Mouse (Mus musculus) liver, embryonic 12.5 days (tissue): ENCODE measurements at regions not wholly inside any gene's neighbourhood (a gene's known extent, or its start where the extent isn't known, plus 50 kb on each side); places are given as distances from the start of the nearest gene placed in this dataset.

ENCODE experiments used
- ATAC-seq: fragments of 200-750 bp; cut with Nextera tagmentation; 2 replicates; pipeline ENCODE4 v1.8.0; 2017; ENCODE audit warnings: moderate number of reproducible peaks, mild to moderate bottlenecking, moderate library complexity
- H3K27ac ChIP-seq: fragments of 300-500 bp; sonication (generic); 2 replicates; pipeline ENCODE4 v1.5.1; 2016; ENCODE audit warnings: mild to moderate bottlenecking
- H3K27me3 ChIP-seq: fragments of 300-500 bp; sonication (generic); replicated peaks from 2 replicates; pipeline ENCODE4 v1.6.1; 2016; ENCODE audit warnings: mild to moderate bottlenecking, moderate library complexity
- H3K36me3 ChIP-seq: fragments of 300-500 bp; sonication (generic); 2 replicates; pipeline ENCODE4 v1.6.1; 2016; ENCODE audit warnings: mild to moderate bottlenecking, moderate library complexity
- H3K4me1 ChIP-seq: fragments of 300-500 bp; sonication (generic); 2 replicates; pipeline ENCODE4 v1.6.1; 2016
- H3K4me2 ChIP-seq: fragments of 300-500 bp; sonication (generic); 2 replicates; pipeline ENCODE4 v1.6.1; 2016; ENCODE audit warnings: mild to moderate bottlenecking, moderate library complexity
- H3K4me3 ChIP-seq: fragments of 300-500 bp; sonication (generic); 2 replicates; pipeline ENCODE4 v1.5.1; 2016; ENCODE audit warnings: mild to moderate bottlenecking, moderate library complexity
- H3K9ac ChIP-seq: fragments of 300-500 bp; sonication (generic); 2 replicates; pipeline ENCODE4 v1.6.1; 2016; ENCODE audit warnings: mild to moderate bottlenecking, moderate library complexity
- H3K9me3 ChIP-seq: fragments of 300-500 bp; sonication (generic); replicated peaks from 2 replicates; pipeline ENCODE4 v1.6.1; 2016; ENCODE audit warnings: mild to moderate bottlenecking, moderate library complexity
- WGBS: fragments of 180-500 bp; shearing (Covaris S2); methylation state at CpG from one replicate; pipeline ENCODE4 v1.1.7; 2016; ENCODE audit not compliant: insufficient replicate concordance; 5-methylcytosine and 5-hydroxymethylcytosine counted together

DNA sequence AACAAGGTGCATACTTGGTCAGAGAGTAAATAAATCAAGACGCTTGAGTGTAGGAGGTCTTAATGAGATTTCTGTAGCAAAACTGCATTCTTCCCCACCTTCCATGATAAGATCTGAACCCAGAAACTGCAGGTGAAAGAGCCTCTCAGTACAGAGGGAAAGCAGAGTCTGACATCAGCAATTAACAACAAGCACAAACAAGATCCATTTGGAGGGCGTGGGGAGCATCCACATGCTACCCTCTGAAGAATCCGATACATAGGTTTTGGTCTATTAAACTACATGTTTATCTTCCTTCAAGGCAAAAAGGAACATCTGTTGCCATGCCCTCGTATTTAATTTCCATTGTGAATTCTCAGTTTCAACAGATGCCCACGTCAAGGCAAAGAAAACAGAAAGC is 124.2 kb downstream of the S1pr1 start:
- no peak overlapping the region for H3K4me2 ChIP-seq
- WGBS = 63% methylated on average over 5 of the region's 5 CpGs
- H3K4me3 ChIP-seq = no peak overlapping the region
- no peaks in the 10 kb centered on the region for H3K4me1 ChIP-seq
- no peaks in the 10 kb centered on the region for H3K27me3 ChIP-seq
- H3K9ac ChIP-seq = no peak overlapping the region
- no peak overlapping the region for H3K27ac ChIP-seq
- no peaks in the 10 kb centered on the region for H3K36me3 ChIP-seq
- no peaks in the 10 kb centered on the region for H3K9me3 ChIP-seq
- no peak for ATAC-seq

DNA sequence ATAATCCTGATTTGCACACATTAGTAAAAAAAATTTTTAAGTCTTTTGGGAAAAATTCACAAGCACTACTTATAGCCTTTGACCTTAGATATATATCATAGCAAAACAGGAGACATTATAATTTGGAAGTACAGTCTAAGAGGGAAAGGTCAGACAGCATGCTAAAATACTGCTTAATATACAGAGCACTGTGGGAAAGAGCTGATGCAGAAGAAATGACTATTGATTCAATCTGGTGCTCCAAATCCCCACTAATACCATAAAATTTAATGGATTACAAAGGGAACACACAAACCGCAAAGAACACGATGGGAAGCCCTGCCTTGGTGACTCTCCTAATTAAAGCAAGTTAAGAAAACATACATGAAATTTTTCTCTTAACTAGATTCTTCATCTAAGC is 126.3 kb downstream of the S1pr1 start:
- H3K4me2 ChIP-seq = no peak overlapping the region
- no peaks in the 10 kb centered on the region for H3K36me3 ChIP-seq
- no peak for ATAC-seq
- no peaks in the 10 kb centered on the region for H3K27me3 ChIP-seq
- no peak overlapping the region for H3K9ac ChIP-seq
- no peaks in the 10 kb centered on the region for H3K9me3 ChIP-seq
- H3K4me3 ChIP-seq = no peak overlapping the region
- no peak overlapping the region for H3K27ac ChIP-seq
- WGBS = 68% methylated on average over 2 of the region's 2 CpGs
- no peaks in the 10 kb centered on the region for H3K4me1 ChIP-seq

DNA sequence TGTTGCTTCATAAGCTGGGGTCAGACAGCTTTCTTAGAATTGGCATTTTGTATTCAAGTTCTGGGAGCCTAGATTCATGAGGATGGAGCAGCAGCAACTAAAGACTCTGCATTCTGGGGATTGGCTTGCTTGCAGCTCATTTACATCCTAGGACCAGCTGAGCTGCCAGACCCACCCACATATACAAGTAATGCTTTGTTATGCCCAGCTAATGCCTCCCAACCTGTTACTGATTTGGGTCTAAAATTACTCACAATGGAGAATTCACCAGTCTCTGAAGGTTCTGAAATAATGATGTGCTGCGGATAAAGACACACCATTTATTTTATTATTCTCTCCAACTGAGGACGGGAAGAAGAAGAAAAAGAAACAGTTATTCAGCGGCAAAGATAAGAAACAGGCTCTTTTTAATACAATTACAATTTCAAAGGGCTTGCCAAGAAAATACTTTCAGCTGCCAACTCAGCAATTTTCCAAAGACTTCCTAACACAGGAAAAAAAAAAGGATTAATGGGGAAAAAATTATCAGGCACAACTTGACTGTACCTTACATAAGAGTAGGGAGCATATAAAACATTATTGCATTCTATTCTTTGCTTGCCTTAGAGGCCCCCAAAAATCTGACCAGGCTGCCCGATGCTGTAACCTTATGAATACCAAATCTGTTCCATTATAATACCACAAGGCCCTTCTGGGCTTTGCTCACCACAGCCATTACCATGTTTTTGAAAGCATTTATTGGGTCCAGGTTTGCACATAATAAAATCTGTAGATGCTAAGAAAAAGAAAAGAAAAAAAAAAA is 134.5 kb downstream of the S1pr1 start:
- Histone ChIP-seq H3K9me3 (no peaks in the 10 kb centered on the region), H3K27me3 (no peaks in the 10 kb centered on the region), H3K36me3 (no peaks in the 10 kb centered on the region), H3K27ac (no peak overlapping the region), H3K9ac (no peak overlapping the region), H3K4me3 (no peak overlapping the region), H3K4me2 (no peak overlapping the region), H3K4me1 (no peaks in the 10 kb centered on the region)
- 65% methylated on average over 4 of the region's 4 CpGs for WGBS
- no peak for ATAC-seq

DNA sequence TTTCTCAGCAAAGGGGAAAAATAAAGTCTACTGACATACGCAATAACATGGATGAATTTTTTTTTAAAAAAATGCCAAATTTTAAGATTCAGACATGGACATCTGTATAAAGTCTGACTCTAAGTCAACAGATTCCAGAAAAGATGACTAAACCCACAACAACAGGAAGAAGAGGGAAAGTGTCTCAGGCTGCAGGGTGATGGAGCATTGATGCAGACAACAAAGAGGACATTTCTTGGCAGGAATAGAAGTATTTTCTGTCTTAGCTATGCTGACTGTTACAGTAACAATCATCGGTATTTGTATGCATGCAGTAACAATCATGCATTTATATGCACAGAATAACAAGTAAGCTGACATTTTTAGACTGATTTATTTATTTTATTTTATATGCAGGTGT is 139.5 kb downstream of the S1pr1 start:
- H3K4me3 ChIP-seq = no peak overlapping the region

DNA sequence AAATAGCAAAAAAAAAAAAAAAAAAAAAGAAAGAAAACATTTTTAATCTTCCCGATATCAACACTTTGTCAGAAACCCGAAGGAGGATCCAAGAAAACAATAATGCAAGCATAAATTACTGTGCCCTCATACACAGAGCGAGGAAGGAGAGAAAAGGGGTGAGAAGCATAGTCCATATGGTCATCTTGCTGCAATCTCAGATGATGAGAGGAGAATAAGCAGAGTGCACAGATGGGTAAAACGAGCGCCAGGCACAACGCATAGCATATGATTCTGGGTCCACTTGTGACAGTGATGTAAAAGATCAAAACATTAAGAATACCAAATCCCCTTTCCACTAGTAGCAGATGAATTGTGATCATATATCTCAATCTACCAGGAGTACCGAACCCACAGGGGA is 152.1 kb downstream of the S1pr1 start:
- Histone ChIP-seq H3K36me3 (no peaks in the 10 kb centered on the region), H3K27ac (no peak overlapping the region), H3K9me3 (no peaks in the 10 kb centered on the region), H3K27me3 (no peaks in the 10 kb centered on the region), H3K4me1 (no peaks in the 10 kb centered on the region), H3K4me3 (no peak overlapping the region), H3K9ac (no peak overlapping the region), H3K4me2 (no peak overlapping the region)
- WGBS = 60% methylated on average over 7 of the region's 7 CpGs
- no peak for ATAC-seq

More for the DNA sequence above, 139.5 kb downstream of the S1pr1 start:
- Histone ChIP-seq H3K36me3 (no peaks in the 10 kb centered on the region), H3K9me3 (no peaks in the 10 kb centered on the region), H3K4me2 (no peak overlapping the region), H3K9ac (no peak overlapping the region), H3K27ac (no peak overlapping the region), H3K4me1 (no peaks in the 10 kb centered on the region), H3K27me3 (no peaks in the 10 kb centered on the region)
- 85% methylated on average over 2 of the region's 2 CpGs for WGBS
- no peak for ATAC-seq

DNA sequence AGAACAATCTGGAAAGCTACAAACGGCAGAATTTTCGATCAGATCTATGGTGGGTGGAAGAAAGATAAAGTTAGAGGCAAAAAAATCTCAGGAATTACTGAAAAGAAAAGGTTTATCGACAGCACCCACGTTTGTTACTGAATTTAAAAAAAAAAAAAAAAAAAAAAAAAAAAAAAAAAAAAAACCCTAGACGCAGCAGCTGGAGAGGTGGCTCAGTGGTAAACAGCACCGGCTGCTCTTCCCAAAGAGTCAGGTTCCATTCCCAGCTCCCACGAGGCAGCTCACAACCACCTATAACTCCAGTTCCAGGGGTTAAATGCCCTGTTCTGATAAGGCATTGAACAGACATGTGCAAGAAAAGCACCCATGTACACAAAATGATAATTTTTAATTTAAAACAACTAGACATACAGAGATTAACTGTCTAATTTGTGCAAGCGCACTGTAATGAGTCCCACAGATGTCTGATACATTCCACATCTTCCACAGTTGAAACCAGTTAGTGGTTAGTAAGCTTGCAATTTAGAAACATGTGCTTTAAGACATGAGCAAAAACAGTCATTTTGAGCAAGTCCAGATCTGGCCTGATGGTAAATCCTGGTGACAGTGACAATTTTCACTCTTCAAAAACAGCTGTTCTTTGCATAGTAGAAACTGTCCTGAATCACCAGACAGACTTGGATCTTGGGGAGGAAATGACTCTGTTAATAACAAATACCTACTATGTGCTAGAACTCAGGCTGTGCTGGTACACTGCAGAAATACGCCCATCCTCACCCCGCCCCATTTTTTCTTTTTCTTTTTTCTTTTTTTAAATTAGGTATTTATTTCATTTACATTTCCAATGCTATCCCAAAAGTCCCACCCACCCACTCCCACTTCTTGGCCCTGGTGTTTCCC is 159.8 kb downstream of the S1pr1 start:
- H3K4me3 ChIP-seq = no peak overlapping the region
- H3K9me3 ChIP-seq = no peaks in the 10 kb centered on the region
- H3K4me1 ChIP-seq = no peaks in the 10 kb centered on the region
- ATAC-seq = no peak
- no peak overlapping the region for H3K4me2 ChIP-seq
- no peak overlapping the region for H3K27ac ChIP-seq
- WGBS = 71% methylated on average over 10 of the region's 10 CpGs
- no peaks in the 10 kb centered on the region for H3K36me3 ChIP-seq
- no peaks in the 10 kb centered on the region for H3K27me3 ChIP-seq
- H3K9ac ChIP-seq = no peak overlapping the region

DNA sequence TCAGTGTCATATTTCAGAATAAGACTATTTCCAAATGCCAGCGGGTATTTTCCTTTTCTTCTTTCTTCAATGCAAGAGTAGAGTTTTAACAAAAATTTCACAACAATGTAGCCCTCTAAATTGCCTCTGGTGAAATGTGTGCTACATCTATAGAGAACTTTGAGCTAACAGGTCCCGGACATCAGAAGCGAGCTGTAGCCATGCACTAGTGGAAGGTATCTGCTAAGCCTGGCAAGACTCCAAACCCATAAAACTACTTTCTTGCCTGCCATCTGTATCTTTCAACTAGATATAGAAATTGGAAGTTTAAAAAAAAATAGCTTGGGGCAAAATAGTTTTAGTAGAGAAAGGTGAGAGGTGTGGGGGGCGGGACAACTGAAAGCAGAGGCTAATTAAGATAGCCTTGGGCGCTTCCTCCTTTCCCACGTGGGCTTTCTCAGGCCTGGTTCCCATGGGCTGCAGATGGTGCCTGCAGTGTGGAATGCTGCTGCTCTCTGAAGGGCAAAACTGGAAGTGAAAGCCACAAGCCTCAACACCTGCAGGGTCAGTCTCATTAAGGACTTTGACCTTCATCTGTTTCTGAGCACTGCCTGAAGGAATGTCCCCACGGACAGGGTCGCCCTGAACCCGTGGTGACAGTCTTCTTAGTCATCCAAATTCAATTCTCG is 160.9 kb downstream of the S1pr1 start:
- no peaks in the 10 kb centered on the region for H3K9me3 ChIP-seq
- no peaks in the 10 kb centered on the region for H3K4me1 ChIP-seq
- WGBS = 65% methylated on average over 10 of the region's 10 CpGs
- no peak overlapping the region for H3K4me2 ChIP-seq
- no peak for ATAC-seq
- no peaks in the 10 kb centered on the region for H3K27me3 ChIP-seq
- no peak overlapping the region for H3K4me3 ChIP-seq
- no peaks in the 10 kb centered on the region for H3K36me3 ChIP-seq
- no peak overlapping the region for H3K27ac ChIP-seq
- H3K9ac ChIP-seq = no peak overlapping the region

DNA sequence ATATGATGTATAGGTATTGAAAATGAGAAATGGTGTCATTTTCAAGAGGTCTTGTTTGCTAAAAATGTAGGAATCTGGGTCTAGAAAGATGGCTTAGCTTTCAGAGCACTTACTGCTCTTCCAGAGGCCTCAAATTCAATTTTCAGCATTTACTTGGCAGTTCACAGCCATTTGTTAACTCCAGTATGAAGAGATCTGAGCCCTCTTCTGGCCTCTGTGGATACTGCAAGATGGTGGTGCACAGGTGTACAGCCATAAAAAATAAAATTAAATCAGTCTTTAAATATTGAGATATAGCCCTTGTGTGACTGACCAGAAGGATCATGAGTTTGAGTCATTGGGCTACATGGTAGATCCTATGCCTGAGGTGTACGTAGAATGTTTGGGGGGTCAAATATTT is 173.1 kb downstream of the S1pr1 start:
- Histone ChIP-seq H3K36me3 (no peaks in the 10 kb centered on the region), H3K4me1 (no peaks in the 10 kb centered on the region), H3K4me3 (no peak overlapping the region), H3K9ac (no peak overlapping the region), H3K27me3 (no peaks in the 10 kb centered on the region), H3K4me2 (no peak overlapping the region), H3K9me3 (no peaks in the 10 kb centered on the region), H3K27ac (no peak overlapping the region)
- WGBS = 83% methylated on average over 1 of the region's 1 CpGs
- no peak for ATAC-seq

DNA sequence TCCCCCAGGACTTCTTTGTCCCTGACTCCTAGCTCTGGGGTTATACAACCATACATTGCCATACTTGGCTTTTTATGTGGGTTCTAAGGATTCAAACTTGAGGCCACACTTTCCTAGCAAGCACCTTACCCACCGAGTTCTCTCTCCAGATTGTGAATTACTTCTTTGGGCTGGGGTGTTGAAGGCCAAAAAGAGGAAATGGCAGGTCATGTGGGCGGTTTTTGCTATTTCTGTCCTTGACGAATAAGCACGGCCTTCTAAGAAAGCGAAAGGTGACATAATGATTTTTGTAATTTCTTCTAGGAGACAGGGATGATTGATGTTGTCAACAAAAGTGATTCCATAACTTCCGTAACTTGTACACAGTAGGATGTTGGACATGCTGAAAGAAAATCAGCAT is 176.5 kb downstream of the S1pr1 start:
- Histone ChIP-seq H3K9ac (no peak overlapping the region), H3K4me2 (no peak overlapping the region), H3K27me3 (no peaks in the 10 kb centered on the region), H3K4me3 (no peak overlapping the region), H3K4me1 (no peaks in the 10 kb centered on the region), H3K9me3 (no peaks in the 10 kb centered on the region), H3K27ac (no peak overlapping the region), H3K36me3 (no peaks in the 10 kb centered on the region)
- no peak for ATAC-seq
- WGBS = 42% methylated on average over 6 of the region's 6 CpGs

DNA sequence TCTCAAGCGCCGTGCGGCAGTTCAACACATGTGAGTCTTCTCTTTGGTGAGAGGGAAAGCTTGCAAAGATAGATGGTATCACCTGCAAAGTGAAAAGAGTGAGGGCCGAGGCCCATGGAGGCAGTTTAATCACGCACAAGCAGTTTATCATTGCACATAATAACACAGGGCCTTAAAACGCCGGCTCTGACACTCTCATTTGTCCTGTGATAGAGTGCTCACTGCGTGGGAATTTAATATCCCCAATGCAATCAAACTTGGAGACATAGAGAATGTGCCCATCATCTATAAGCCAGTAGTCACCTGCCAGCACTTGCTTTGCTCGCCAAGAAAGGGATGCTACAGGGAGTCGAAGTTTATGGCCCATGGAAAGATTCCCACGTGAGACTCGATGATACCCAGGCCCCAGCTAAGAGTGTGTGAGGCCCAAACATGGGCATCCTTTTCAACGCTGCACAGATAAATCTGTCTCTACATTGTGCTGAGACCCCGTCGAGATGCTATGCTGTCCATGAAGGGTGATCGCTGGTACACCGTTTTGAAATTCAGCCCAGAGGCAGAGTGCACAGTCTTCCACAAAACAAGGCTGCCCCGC is 182.6 kb downstream of the S1pr1 start:
- ATAC-seq = no peak
- H3K36me3 ChIP-seq = no peaks in the 10 kb centered on the region
- H3K9ac ChIP-seq = no peak overlapping the region
- no peaks in the 10 kb centered on the region for H3K9me3 ChIP-seq
- no peak overlapping the region for H3K4me2 ChIP-seq
- 77% methylated on average over 18 of the region's 18 CpGs for WGBS
- no peak overlapping the region for H3K4me3 ChIP-seq
- no peaks in the 10 kb centered on the region for H3K4me1 ChIP-seq
- H3K27ac ChIP-seq = no peak overlapping the region
- no peaks in the 10 kb centered on the region for H3K27me3 ChIP-seq

DNA sequence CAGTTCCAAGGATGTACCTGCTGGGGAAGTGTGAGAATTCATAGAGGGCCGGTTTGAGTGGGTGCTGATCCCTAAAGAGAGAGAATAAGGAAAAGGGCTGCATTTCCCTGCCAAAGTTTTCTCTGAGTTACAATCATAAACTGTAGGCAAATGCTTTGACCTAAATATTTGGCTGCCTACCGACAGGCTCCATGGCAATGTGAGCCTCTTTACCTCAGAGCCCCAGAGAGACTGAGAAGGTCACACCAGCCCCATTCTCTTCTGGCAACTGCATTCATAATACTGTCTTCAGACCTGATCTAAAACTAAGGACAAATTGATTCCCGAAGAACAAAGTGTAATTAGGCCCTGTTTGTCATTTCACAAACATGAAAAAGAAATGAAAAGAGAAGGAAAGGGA is 184.4 kb downstream of the S1pr1 start:
- no peak overlapping the region for H3K9ac ChIP-seq
- ATAC-seq = no peak
- H3K4me3 ChIP-seq = no peak overlapping the region
- H3K9me3 ChIP-seq = no peaks in the 10 kb centered on the region
- no peak overlapping the region for H3K27ac ChIP-seq
- no peaks in the 10 kb centered on the region for H3K4me1 ChIP-seq
- H3K4me2 ChIP-seq = no peak overlapping the region
- H3K27me3 ChIP-seq = no peaks in the 10 kb centered on the region
- WGBS = 52% methylated on average over 3 of the region's 3 CpGs
- H3K36me3 ChIP-seq = no peaks in the 10 kb centered on the region

DNA sequence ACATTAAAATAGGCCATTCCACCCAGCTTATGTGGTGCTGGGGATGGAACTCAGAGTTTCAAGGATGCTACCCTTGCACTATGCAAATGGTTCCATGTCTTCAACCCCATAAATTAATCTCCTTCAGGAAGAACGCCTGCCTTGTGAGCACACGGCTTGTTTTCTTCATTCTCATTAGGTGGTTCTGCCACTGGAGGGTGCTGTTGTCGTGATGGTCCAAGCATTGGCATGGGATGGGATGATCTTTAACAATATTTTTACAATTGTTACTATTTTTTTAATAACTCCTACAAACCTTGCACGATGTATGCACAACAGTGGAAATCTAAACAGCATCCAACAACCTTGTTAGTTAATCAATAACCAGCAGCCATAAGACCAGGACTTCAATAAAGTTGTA is 185.0 kb downstream of the S1pr1 start:
- ATAC-seq = no peak
- 34% methylated on average over 4 of the region's 4 CpGs for WGBS
- no peaks in the 10 kb centered on the region for H3K9me3 ChIP-seq
- H3K36me3 ChIP-seq = no peaks in the 10 kb centered on the region
- H3K27ac ChIP-seq = no peak overlapping the region
- no peak overlapping the region for H3K4me3 ChIP-seq
- H3K4me1 ChIP-seq = no peaks in the 10 kb centered on the region
- no peak overlapping the region for H3K9ac ChIP-seq
- no peak overlapping the region for H3K4me2 ChIP-seq
- H3K27me3 ChIP-seq = no peaks in the 10 kb centered on the region
